Mouse (Mus musculus) heart, adult 2 months (tissue): ENCODE results near the gene Cript.

Source experiments
- CTCF ChIP-seq: fragments of 200-600 bp; IDR thresholded peaks from 2 replicates; pipeline ENCODE4 v1.8.1; 2022; ENCODE audit warnings: antibody characterized with exemption, mild to moderate bottlenecking, moderate library complexity
- EP300 ChIP-seq: fragments of 200-500 bp; IDR thresholded peaks from 2 replicates; pipeline ENCODE4 v1.6.1; 2011; ENCODE audit warnings: low read depth, low read length, control low read depth; ENCODE audit not compliant: insufficient read depth
- POLR2A ChIP-seq: fragments of 200-500 bp; IDR thresholded peaks from 2 replicates; pipeline ENCODE4 v1.6.1; 2011; ENCODE audit warnings: mild to moderate bottlenecking, low read depth, low read length, control low read depth; ENCODE audit not compliant: insufficient read depth

- TF ChIP-seq POLR2A, result no peak
- TF ChIP-seq CTCF, result no peak
- TF ChIP-seq EP300, result no peak
Observed at GRCm38 (mm10) chr17:87051652-87052051, 26.3 kb downstream of the Cript start.
